Comparison of ENCODE assay signal across 7 mouse cellular contexts in the genomic region with DNA sequence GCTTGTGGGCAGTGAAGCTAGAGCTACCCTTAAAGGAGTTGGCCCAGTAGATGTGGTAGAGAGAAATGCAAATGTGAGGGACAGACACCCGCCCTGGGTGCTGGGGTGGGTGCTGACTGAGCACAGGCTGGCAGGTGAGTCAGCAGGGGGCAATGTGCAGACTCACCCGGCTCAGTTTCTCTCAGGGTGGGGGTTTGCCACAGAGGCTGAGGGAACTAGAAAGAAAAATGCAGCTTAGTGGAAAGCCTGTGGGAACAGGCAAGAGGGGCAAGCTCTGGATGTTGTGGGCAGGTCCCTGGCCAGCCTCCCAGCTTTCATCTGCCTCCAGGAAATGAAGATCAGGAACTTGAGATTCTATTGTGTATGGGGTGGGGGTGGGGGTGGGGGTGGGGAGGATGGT. TPM values are rescaled to one million over a fixed set of nuclear protein-coding genes. Genes with fewer than 3 reads are reported as not detected.
DNase-seq lines count a peak whose midpoint lies in the region.

No protein-coding gene starts in this region.

- peak; percentile 17 for DNase-seq in urinary bladder, postnatal 25 days (ENCODE audit: low spot score)
- DNase-seq in urinary bladder, postnatal 10 days (ENCODE audit: low spot score) = no peak
- peak; percentile 98 for DNase-seq in heart, adult 11 months
- DNase-seq in kidney, adult 8-10 months = peak; percentile 28 to 42
- DNase-seq in lung, postnatal 10 days = peak; percentile 85
- DNase-seq in cerebellum, adult 11 months = no peak
- no peak for DNase-seq in layer of hippocampus, postnatal 25 days (ENCODE audit: extremely low spot score in 1 of 2, low spot score in 1 of 2)

RNA-seq across cellular contexts. Expression of gene Cdcp1, which starts 21.9 kb away (rescaled TPM):
- total RNA-seq in layer of hippocampus, postnatal 25 days (2021) = not detected

RNA-seq across cellular contexts. Expression of gene Tmem158, which starts 22.8 kb away (rescaled TPM):
- 10 to 100 TPM; 42.0 to 45.1 TPM for total RNA-seq in layer of hippocampus, postnatal 25 days (2021)

Comparison
In these comparisons a context has a peak if more than half of its experiments do, and no peak if none do; other contexts are left out.
1. DNase-seq: peak in urinary bladder, postnatal 25 days (single experiment), heart, adult 11 months (single experiment), kidney, adult 8-10 months (2 of 2) and lung, postnatal 10 days (single experiment); none in urinary bladder, postnatal 10 days (single experiment), cerebellum, adult 11 months (single experiment) and layer of hippocampus, postnatal 25 days (0 of 2).